Mouse (Mus musculus) R1 (cell line): Measurements from ENCODE around the gene Tmsb15b1.
"Not testable (repeated sequence)": the region's sequence is repeated elsewhere in the genome, so short reads cannot be mapped to it uniquely, and the experiment has no call there.

Source experiments
- DNase-seq: peaks from one replicate; pipeline ENCODE4 v3.0.0-alpha.2; 2018; ENCODE audit warnings: low read depth, low spot score

Tmsb15b1 gene

DNA sequence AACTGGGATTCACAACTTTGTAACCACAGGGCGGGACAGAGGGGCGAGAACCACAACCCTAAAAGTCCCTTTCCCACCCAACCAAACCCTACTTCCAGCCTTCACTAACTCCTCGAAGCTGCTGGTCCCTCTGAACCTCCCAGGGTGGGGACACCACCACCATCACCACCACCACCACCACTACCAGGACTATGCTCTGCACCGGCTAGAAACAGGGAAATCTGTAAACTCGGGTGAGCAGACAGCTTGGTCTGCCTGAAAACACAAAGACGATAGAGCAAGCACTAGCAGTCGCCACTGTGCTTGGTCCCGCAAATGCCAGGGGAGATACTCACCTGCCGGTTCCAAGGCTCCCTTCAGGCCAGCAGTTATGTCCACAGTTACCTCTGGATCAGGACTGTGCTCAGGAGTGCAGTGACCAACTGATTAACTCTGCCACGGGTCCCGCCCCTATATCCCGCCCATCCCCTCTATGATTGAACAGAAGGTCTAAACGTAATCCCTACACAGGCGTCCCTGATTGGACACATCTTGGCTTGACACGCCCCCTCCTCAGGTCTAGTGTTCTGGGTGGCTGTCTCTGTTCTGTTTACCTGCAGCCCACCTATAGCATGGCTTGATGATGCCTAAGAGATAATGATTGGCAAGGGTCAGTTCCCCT, at the start of gene Tmsb15b1, which contains the start of gene Tmsb15l:
Tmsb15b1 (minus strand) TSS at position 451 of the 661 bp plus-strand sequence.
Tmsb15l (minus strand) TSS at position 446 of the 661 bp plus-strand sequence.
- DNase-seq: peak; percentile 91

GRCm38 (mm10) chrX:137019310-137019709, 42.6 kb upstream of the Tmsb15b1 start:
- peak; percentile 77 for DNase-seq

DNA sequence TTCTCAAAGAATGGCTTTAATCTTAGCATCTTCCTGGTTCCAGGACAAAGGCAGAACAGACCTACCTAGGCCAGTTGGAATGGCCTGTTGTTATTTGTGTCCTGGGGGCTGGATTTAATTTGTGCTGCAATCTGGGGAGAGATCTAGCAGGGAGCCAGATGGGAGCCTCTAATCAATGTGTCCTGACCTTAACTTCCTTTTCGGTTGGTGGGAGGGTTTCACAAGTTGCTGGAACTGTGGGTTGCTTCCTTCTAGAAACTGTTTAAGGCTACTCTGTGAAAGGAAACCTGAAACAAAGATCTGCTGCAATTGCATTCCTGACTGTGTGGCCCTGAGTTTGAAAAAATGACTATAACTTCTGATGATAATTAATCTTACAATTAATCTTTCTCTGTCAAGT, 41.0 kb upstream of the Tmsb15b1 start:
- no peak for DNase-seq

DNA sequence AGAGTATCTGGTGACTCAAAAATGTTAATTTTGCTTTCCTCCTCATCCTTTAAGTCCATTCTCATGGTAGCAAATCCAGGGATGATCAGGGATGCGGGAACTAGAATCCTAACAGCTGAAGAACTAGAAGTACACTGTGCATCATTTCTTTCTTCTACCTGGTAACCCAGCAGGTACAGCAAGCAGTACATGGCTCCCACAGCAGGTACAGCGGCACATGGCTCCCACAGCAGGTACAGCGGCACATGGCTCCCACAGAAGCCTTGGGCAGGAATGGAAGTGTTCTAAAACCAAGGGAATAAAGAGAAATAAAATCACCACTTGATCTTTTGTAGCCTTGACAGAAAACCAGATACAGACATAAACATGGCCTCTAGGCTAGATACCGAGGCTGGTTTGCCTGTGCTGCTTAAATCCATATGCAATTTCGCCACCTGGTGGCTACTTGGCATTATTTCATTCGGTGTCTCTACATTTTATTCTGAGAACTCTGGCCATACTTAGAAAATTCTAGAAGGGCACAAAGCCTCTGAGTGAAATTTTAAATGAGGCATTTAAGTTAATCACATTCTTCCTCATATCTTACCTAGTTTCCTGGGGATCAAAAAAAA, 38.5 kb upstream of the Tmsb15b1 start:
- peak; percentile 61 for DNase-seq

DNA sequence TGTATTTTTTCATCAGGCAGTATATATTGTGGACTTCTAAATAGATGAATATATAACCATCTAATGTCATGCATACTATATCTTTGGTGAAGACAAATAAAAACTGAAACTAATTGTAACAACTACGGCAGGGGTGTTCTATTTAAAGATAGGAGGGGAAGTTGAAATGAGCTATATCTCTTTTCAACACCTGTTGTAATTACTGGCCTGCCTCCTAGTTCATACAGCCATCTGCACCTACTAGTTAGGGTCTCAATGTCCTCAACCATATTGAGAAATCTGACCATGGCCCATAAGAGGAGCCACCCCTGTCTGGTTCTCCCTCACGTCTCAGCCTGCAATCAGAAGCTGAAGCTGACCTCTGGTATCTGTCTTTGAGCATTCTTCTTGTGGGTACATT, 19.6 kb upstream of the Tmsb15b1 start:
- DNase-seq: no peak

DNA sequence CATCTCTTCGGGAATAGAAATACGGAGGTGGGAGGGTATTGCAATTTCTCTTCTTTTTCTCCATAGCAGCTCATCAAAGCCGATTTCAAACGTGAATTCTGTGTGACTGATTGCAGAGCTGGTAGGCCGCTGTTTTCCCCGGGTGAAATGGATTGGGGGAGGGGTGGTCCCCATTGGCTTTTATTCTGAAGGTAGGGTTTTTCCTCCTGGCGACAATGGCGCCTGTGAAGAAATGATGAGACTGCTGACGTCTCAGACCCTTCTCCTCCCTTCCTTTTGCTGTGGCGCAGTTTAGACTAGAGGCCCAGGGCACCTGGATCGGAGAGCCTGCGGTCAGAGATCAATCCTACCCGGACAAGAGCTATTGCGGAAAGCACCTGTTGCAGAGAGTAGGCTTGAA, 17.0 kb upstream of the Tmsb15b1 start:
- DNase-seq: peak; percentile 3

GRCm38 (mm10) chrX:136992978-136993547, 16.4 kb upstream of the Tmsb15b1 start, which contains the start of gene Zcchc18:
Zcchc18 (plus strand) TSS chrX:136993155.
- DNase-seq: peak; percentile 85

DNA sequence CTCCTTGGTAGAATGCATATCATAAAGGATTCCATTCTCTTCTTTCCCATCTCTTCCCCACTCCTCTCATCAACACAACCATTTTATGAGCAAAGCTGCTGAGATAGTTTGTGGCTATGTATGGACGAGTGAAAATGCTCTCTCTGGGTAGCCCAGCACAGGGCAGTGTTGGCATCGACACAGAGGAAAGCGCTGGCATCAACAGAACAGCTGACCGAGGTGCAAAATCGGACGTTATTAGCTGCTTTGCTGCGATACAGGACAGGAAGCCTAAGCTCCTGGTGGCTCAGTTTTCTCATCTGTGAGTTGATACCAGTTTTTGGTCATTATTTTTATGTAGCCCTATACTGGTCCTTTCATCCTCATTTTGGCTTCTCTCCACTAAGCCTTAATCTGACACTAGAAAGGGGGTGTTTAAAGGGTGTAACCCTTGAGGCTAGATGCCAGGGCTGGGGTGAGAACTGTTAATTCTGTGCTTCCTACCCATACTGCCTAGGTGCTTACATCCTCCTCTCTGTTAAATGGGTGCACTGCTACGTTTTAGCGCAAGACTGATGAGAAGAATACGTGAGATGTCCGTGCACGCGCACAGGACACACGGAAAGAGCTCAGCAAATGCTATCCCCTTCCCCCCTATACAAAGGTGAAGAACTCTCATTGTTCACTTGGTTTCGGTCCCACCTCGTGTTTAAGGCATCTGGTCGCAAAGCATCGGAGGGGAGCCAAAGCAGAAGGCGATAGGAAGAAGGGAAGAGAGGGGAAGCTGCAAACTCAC, 15.7 kb upstream of the Tmsb15b1 start:
- DNase-seq: no peak

GRCm38 (mm10) chrX:136991274-136991673, 14.6 kb upstream of the Tmsb15b1 start:
- no peak for DNase-seq

GRCm38 (mm10) chrX:136986039-136986438, 9.4 kb upstream of the Tmsb15b1 start:
- DNase-seq: no peak

DNA sequence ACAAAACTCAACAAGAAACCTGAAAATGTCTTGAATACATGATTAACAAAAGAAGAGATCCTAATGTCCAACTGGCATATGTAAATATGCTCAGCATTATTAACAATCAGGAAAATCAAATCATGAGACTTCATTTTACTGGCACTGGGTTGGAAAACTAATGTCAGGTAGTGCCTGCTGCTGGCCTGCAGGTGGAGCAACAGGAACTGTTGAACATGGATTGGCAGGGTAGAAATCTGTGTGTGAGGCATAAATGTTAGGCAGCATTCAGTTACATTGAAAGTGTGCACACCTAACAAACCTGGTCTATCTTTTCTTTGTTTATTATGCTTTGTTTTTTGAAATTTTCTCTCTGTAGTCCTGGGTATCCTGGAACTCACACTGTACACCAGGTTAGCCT, 1.9 kb upstream of the Tmsb15b1 start:
- peak; percentile 38 for DNase-seq

DNA sequence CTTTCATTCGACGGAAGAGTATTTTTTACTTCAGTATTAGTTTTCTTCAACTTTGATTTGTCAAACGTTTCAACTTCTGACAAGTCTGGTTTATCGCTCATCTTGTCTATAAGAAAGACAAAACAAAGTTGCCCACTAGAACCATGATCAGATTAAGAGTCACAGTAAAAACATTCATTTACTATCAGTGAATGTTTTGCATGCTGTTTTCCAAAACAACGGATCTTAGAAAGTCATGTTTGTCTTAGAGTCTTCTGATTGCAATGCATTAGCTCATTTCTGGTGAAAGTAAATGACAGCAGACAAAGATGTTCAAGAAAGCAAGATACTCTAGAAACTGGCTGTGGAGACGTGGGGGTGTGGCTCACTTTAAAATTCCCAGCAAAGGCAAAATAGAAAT, 1.3 kb downstream of the Tmsb15b1 start, which contains the start of gene Tmsb15b2:
Tmsb15b2 (minus strand) TSS at position 101 of the 400 bp plus-strand sequence.
- DNase-seq: not testable (repeated sequence)

- peak; percentile 27 for DNase-seq
Measured at GRCm38 (mm10) chrX:136959688-136960087, 17.0 kb downstream of the Tmsb15b1 start.

DNA sequence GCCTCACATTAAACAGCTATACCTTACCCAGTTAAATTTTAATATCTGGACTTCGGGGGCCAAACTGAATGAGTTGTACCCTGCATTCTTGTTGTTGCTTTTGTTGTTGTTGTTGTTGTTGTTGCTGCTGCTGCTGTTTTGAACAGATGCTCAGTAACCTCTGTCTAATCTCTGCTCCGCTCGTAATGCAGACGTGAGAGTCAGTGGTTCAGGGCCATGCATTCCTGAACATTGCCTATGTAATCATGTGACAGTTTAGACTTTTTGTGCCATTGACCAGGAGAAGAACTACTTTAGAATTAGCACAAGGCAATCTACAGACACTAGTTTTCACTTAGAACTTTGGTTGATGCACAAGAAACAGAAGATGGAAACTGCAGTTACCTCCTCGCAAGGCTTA, 18.4 kb downstream of the Tmsb15b1 start:
- DNase-seq: not testable (repeated sequence)

DNA sequence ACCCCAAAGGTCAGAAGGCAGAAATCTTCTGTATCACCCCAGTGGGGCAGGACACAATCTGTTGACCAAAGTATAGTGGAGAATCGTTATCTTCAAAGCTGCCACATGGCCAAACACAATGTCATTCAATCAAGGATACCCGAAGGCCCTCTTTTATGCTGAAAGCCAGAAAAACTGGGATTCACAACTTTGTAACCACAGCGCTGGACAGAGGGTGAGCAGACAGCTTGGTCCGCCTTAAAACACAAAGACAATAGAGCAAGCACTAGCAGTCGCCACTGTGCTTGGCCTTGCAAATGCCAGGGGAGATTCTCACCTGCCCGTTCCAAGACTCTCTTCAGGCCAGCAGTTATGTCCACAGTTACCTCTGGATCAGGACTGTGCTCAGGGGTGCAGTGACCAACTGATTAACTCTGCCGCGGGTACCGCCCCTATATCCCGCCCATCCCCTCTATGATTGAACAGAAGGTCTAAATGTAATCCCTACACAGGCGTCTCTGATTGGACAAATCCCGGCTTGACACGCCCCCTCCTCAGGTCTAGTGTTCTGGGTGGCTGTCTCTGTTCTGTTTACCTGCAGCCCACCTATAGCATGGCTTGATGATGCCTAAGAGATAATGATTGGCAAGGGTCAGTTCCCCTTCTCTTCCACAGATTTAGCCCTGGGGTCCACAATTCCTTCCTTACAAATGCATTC, 18.9 kb downstream of the Tmsb15b1 start:
- DNase-seq: peak; percentile 85

- DNase-seq: no peak
Measured at GRCm38 (mm10) chrX:136937985-136938384, 38.7 kb downstream of the Tmsb15b1 start.

GRCm38 (mm10) chrX:136927031-136927430, 49.6 kb downstream of the Tmsb15b1 start, which contains the start of gene H2bfm:
H2bfm (plus strand) TSS chrX:136927325.
- peak; percentile 54 for DNase-seq

GRCm38 (mm10) chrX:136925863-136926262, 50.8 kb downstream of the Tmsb15b1 start:
- DNase-seq: peak; percentile 49
